Mouse (Mus musculus) gastrocnemius, postnatal 25 days (tissue): ENCODE results near the gene Zic1. TPM values are rescaled to one million over a fixed set of nuclear protein-coding genes. Genes with fewer than 3 reads are reported as not detected.

ENCODE experiments used
- DNase-seq: peaks from one replicate; pipeline ENCODE4 v3.0.0; 2022
- total RNA-seq, 2 experiments: library from RNA; stranded (reverse); gene quantifications; 1 replicate in 1 of 2; 2 replicates in 1 of 2; pipeline ENCODE4 v1.2.3; 2021

Zic1 gene
- total RNA-seq, 2 experiments from 2014 or later, result 0.08 to 1.9 TPM

- DNase-seq, result no peak
Measured at GRCm38 (mm10) chr9:91353551-91354433, 11.8 kb downstream of the Zic1 start.

GRCm38 (mm10) chr9:91352786-91353185, 12.8 kb downstream of the Zic1 start:
- DNase-seq, result no peak

- no peak for DNase-seq
Measured at GRCm38 (mm10) chr9:91351961-91352411, 13.6 kb downstream of the Zic1 start.

- DNase-seq, result no peak
Measured at GRCm38 (mm10) chr9:91351361-91351760, 14.2 kb downstream of the Zic1 start.

GRCm38 (mm10) chr9:91350861-91351291, 14.7 kb downstream of the Zic1 start:
- DNase-seq, result no peak

GRCm38 (mm10) chr9:91350211-91350791, 15.3 kb downstream of the Zic1 start:
- no peak for DNase-seq

GRCm38 (mm10) chr9:91348746-91349145, 16.9 kb downstream of the Zic1 start:
- DNase-seq, result no peak

GRCm38 (mm10) chr9:91347591-91347990, 18.0 kb downstream of the Zic1 start:
- DNase-seq, result no peak

Other genes starting within 250 kb of the Zic1 start
- not detected for gene Zic4, start 3.4 kb downstream of the Zic1 start, total RNA-seq